Mouse (Mus musculus): ENCODE data around the gene Laptm5. TPM values are rescaled to one million over a fixed set of nuclear protein-coding genes. Genes with fewer than 3 reads are reported as not detected.
A peak's percentile ranks its signal among the peaks of the same experiment; 100 is the strongest.

Laptm5 gene
- polyA plus RNA-seq, 1 experiment from 2014 or later, result 18.2 TPM

GRCm38 (mm10) chr4:130878273-130879047 is 34.5 kb upstream of the Laptm5 start:
- Histone ChIP-seq H3K27ac (ENCODE audit: low read depth, low read length) (peak overlapping the region; percentile 29; the same call in 1 of the 2 replicates), H3K4me1 (ENCODE audit: control insufficient read depth, insufficient read depth, low read length) (peaks cover 23% of the 10 kb centered on the region), H3K36me3 (ENCODE audit: control insufficient read depth, insufficient read depth, low read length) (no peaks in the 10 kb centered on the region), H3K4me2 (peak overlapping the region; percentile 64), H3K4me3 (ENCODE audit: low read depth, low read length) (peak overlapping the region; percentile 30), H3K27me3 (ENCODE audit: control insufficient read depth, insufficient read depth, low read length) (peaks cover 13% of the 10 kb centered on the region), H3K9me3 (replicated peaks; ENCODE audit: control insufficient read depth, low read length) (no peaks in the 10 kb centered on the region), H3K9ac (ENCODE audit: low read depth, low read length) (peak overlapping the region; percentile 46; the same call in 1 of the 2 replicates)
- WGBS (ENCODE audit: insufficient replicate concordance), result 9% methylated on average over 21 of the region's 21 CpGs
- peak; percentile 35; the same call in 1 of the 2 replicates for ATAC-seq (replicated peaks; ENCODE audit: insufficient number of reproducible peaks, low FRiP score, low TSS enrichment)

- H3K36me3 ChIP-seq (ENCODE audit: control insufficient read depth, insufficient read depth, low read length), result no peaks in the 10 kb centered on the region
- H3K9ac ChIP-seq (ENCODE audit: low read depth, low read length), result 0 out of 2 replicates have a peak overlapping the region, but pooled peaks have one; percentile 46
- H3K4me1 ChIP-seq (ENCODE audit: control insufficient read depth, insufficient read depth, low read length), result peaks cover 23% of the 10 kb centered on the region
- peak overlapping the region; percentile 64; the same call in 1 of the 2 replicates for H3K4me2 ChIP-seq
- H3K4me3 ChIP-seq (ENCODE audit: low read depth, low read length), result no peak overlapping the region
- 67% methylated on average over 1 of the region's 1 CpGs for WGBS (ENCODE audit: insufficient replicate concordance)
- H3K9me3 ChIP-seq (replicated peaks; ENCODE audit: control insufficient read depth, low read length), result no peaks in the 10 kb centered on the region
- H3K27ac ChIP-seq (ENCODE audit: low read depth, low read length), result peak overlapping the region; percentile 29; the same call in 1 of the 2 replicates
- ATAC-seq (replicated peaks; ENCODE audit: insufficient number of reproducible peaks, low FRiP score, low TSS enrichment), result no peak
- peaks cover 13% of the 10 kb centered on the region for H3K27me3 ChIP-seq (ENCODE audit: control insufficient read depth, insufficient read depth, low read length)
These were observed 33.9 kb upstream of the Laptm5 start for GRCm38 (mm10) chr4:130879048-130879384.

- H3K9me3 ChIP-seq (replicated peaks; ENCODE audit: control insufficient read depth, low read length), result no peaks in the 10 kb centered on the region
- H3K27me3 ChIP-seq (ENCODE audit: control insufficient read depth, insufficient read depth, low read length), result peaks cover 7% of the 10 kb centered on the region
- H3K4me1 ChIP-seq (ENCODE audit: control insufficient read depth, insufficient read depth, low read length), result peaks cover 11% of the 10 kb centered on the region
- no peak overlapping the region for H3K4me3 ChIP-seq (ENCODE audit: low read depth, low read length)
- no peak overlapping the region for H3K9ac ChIP-seq (ENCODE audit: low read depth, low read length)
- WGBS (ENCODE audit: insufficient replicate concordance), result 63% methylated on average over 5 of the region's 5 CpGs
- no peak overlapping the region for H3K27ac ChIP-seq (ENCODE audit: low read depth, low read length)
- no peak for ATAC-seq (replicated peaks; ENCODE audit: insufficient number of reproducible peaks, low FRiP score, low TSS enrichment)
- H3K36me3 ChIP-seq (ENCODE audit: control insufficient read depth, insufficient read depth, low read length), result no peaks in the 10 kb centered on the region
- H3K4me2 ChIP-seq, result no peak overlapping the region
These were observed 31.6 kb upstream of the Laptm5 start for GRCm38 (mm10) chr4:130881336-130881735.

- Histone ChIP-seq H3K27me3 (ENCODE audit: control insufficient read depth, insufficient read depth, low read length) (no peaks in the 10 kb centered on the region), H3K4me1 (ENCODE audit: control insufficient read depth, insufficient read depth, low read length) (peaks cover 11% of the 10 kb centered on the region), H3K4me2 (no peak overlapping the region), H3K36me3 (ENCODE audit: control insufficient read depth, insufficient read depth, low read length) (no peaks in the 10 kb centered on the region), H3K27ac (ENCODE audit: low read depth, low read length) (no peak overlapping the region), H3K9me3 (replicated peaks; ENCODE audit: control insufficient read depth, low read length) (no peaks in the 10 kb centered on the region), H3K9ac (ENCODE audit: low read depth, low read length) (no peak overlapping the region), H3K4me3 (ENCODE audit: low read depth, low read length) (no peak overlapping the region)
- no peak for ATAC-seq (replicated peaks; ENCODE audit: insufficient number of reproducible peaks, low FRiP score, low TSS enrichment)
- WGBS (ENCODE audit: insufficient replicate concordance), result 45% methylated on average over 15 of the region's 15 CpGs
These were observed 30.2 kb upstream of the Laptm5 start for GRCm38 (mm10) chr4:130882762-130883161.

- no peak overlapping the region for H3K4me3 ChIP-seq (ENCODE audit: low read depth, low read length)
- H3K4me2 ChIP-seq, result no peak overlapping the region
- H3K27me3 ChIP-seq (ENCODE audit: control insufficient read depth, insufficient read depth, low read length), result no peaks in the 10 kb centered on the region
- no peak overlapping the region for H3K9ac ChIP-seq (ENCODE audit: low read depth, low read length)
- WGBS (ENCODE audit: insufficient replicate concordance), result 21% methylated on average over 13 of the region's 13 CpGs
- H3K36me3 ChIP-seq (ENCODE audit: control insufficient read depth, insufficient read depth, low read length), result no peaks in the 10 kb centered on the region
- no peak for ATAC-seq (replicated peaks; ENCODE audit: insufficient number of reproducible peaks, low FRiP score, low TSS enrichment)
- peaks cover 7% of the 10 kb centered on the region for H3K4me1 ChIP-seq (ENCODE audit: control insufficient read depth, insufficient read depth, low read length)
- no peaks in the 10 kb centered on the region for H3K9me3 ChIP-seq (replicated peaks; ENCODE audit: control insufficient read depth, low read length)
- H3K27ac ChIP-seq (ENCODE audit: low read depth, low read length), result no peak overlapping the region
These were observed 28.9 kb upstream of the Laptm5 start for GRCm38 (mm10) chr4:130883820-130884533.

GRCm38 (mm10) chr4:130887148-130887745 is 25.7 kb upstream of the Laptm5 start:
- Histone ChIP-seq H3K9ac (ENCODE audit: low read depth, low read length) (no peak overlapping the region), H3K27ac (ENCODE audit: low read depth, low read length) (no peak overlapping the region), H3K27me3 (ENCODE audit: control insufficient read depth, insufficient read depth, low read length) (no peaks in the 10 kb centered on the region), H3K4me2 (no peak overlapping the region), H3K9me3 (replicated peaks; ENCODE audit: control insufficient read depth, low read length) (no peaks in the 10 kb centered on the region), H3K36me3 (ENCODE audit: control insufficient read depth, insufficient read depth, low read length) (no peaks in the 10 kb centered on the region), H3K4me3 (ENCODE audit: low read depth, low read length) (no peak overlapping the region), H3K4me1 (ENCODE audit: control insufficient read depth, insufficient read depth, low read length) (peaks cover 11% of the 10 kb centered on the region)
- ATAC-seq (replicated peaks; ENCODE audit: insufficient number of reproducible peaks, low FRiP score, low TSS enrichment), result no peak
- 54% methylated on average over 11 of the region's 11 CpGs for WGBS (ENCODE audit: insufficient replicate concordance)

GRCm38 (mm10) chr4:130889777-130890510 is 23.0 kb upstream of the Laptm5 start:
- H3K27ac ChIP-seq (ENCODE audit: low read depth, low read length), result peak overlapping the region; percentile 15; the same call in 1 of the 2 replicates
- peaks cover 9% of the 10 kb centered on the region for H3K4me1 ChIP-seq (ENCODE audit: control insufficient read depth, insufficient read depth, low read length)
- no peak overlapping the region for H3K4me2 ChIP-seq
- no peaks in the 10 kb centered on the region for H3K36me3 ChIP-seq (ENCODE audit: control insufficient read depth, insufficient read depth, low read length)
- no peaks in the 10 kb centered on the region for H3K9me3 ChIP-seq (replicated peaks; ENCODE audit: control insufficient read depth, low read length)
- ATAC-seq (replicated peaks; ENCODE audit: insufficient number of reproducible peaks, low FRiP score, low TSS enrichment), result 0 out of 2 replicates have a peak, but pooled peaks have one; percentile 41
- H3K4me3 ChIP-seq (ENCODE audit: low read depth, low read length), result no peak overlapping the region
- WGBS (ENCODE audit: insufficient replicate concordance), result 23% methylated on average over 11 of the region's 11 CpGs
- no peak overlapping the region for H3K9ac ChIP-seq (ENCODE audit: low read depth, low read length)
- peaks cover 3% of the 10 kb centered on the region; the same call in 1 of the 2 replicates for H3K27me3 ChIP-seq (ENCODE audit: control insufficient read depth, insufficient read depth, low read length)

GRCm38 (mm10) chr4:130890511-130890840 is 22.4 kb upstream of the Laptm5 start:
- H3K27ac ChIP-seq (ENCODE audit: low read depth, low read length), result peak overlapping the region; percentile 15; the same call in 1 of the 2 replicates
- H3K4me1 ChIP-seq (ENCODE audit: control insufficient read depth, insufficient read depth, low read length), result peaks cover 9% of the 10 kb centered on the region
- no peak for ATAC-seq (replicated peaks; ENCODE audit: insufficient number of reproducible peaks, low FRiP score, low TSS enrichment)
- H3K4me3 ChIP-seq (ENCODE audit: low read depth, low read length), result no peak overlapping the region
- no peak overlapping the region for H3K4me2 ChIP-seq
- H3K36me3 ChIP-seq (ENCODE audit: control insufficient read depth, insufficient read depth, low read length), result no peaks in the 10 kb centered on the region
- H3K9ac ChIP-seq (ENCODE audit: low read depth, low read length), result no peak overlapping the region
- H3K9me3 ChIP-seq (replicated peaks; ENCODE audit: control insufficient read depth, low read length), result no peaks in the 10 kb centered on the region
- H3K27me3 ChIP-seq (ENCODE audit: control insufficient read depth, insufficient read depth, low read length), result peaks cover 3% of the 10 kb centered on the region; the same call in 1 of the 2 replicates
